Comparison of ENCODE assay signal across 29 mouse cellular contexts in the genomic region with DNA sequence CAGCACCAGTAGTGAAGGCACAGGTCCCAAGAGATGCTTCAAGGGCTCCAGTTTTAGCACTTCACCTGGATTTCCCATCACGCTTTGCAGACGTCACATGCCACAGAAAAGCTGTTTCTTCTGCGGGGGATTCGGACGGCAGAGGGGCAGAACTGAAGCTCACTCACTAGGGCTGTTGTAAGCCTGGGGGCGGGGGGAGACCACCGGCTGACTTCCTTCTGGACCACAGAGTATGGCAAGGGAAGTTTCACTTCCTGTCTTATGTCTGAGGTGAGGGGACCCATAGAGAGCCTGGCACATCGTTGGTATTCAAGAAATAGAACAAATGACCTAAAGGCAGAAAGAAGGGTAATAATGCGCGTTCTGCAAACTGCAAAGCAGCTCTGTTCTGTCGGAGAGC.
"Had no signal": no experiment of that assay in that cellular context is flagged by ENCODE, and none has a peak within 500 bp of the region (broad histone marks: within the 10 kb centered on the region; RNA-seq: fewer than 3 reads in every experiment).

No protein-coding gene starts in this region.

- H3K4me3 ChIP-seq: gastrocnemius, adult 2 months; heart, adult 2 months; heart, embryonic 13.5 days; heart, embryonic 15.5 days; hindbrain, embryonic 12.5 days; kidney, embryonic 15.5 days; layer of hippocampus, adult 2 months; left cerebral cortex, adult 2 months; limb, embryonic 10.5 days; limb, embryonic 12.5 days; liver, embryonic 13.5 days; liver, embryonic 15.5 days had no signal

- H3K4me2 ChIP-seq: heart, embryonic 11.5 days; heart, embryonic 13.5 days; heart, embryonic 15.5 days; hindbrain, embryonic 12.5 days; hindbrain, embryonic 14.5 days; kidney, embryonic 15.5 days; limb, embryonic 12.5 days; liver, embryonic 11.5 days; liver, embryonic 13.5 days; liver, embryonic 15.5 days had no signal

- H3K9ac ChIP-seq: heart, embryonic 13.5 days; heart, embryonic 15.5 days; hindbrain, embryonic 12.5 days; hindbrain, embryonic 14.5 days; kidney, embryonic 15.5 days; limb, embryonic 12.5 days; liver, embryonic 13.5 days; liver, embryonic 15.5 days had no signal

- H3K27me3 ChIP-seq: hindbrain, embryonic 12.5 days; kidney, embryonic 15.5 days; limb, embryonic 12.5 days; liver, embryonic 13.5 days; liver, embryonic 15.5 days had no signal

- H3K27ac ChIP-seq: gastrocnemius, adult 2 months; heart, adult 2 months; heart, embryonic 13.5 days; heart, embryonic 15.5 days; hindbrain, embryonic 12.5 days; hindbrain, embryonic 14.5 days; hindbrain, postnatal 0 days; kidney, embryonic 15.5 days; kidney, postnatal 0 days; layer of hippocampus, adult 2 months; left cerebral cortex, adult 2 months; limb, embryonic 10.5 days; limb, embryonic 12.5 days; liver, embryonic 13.5 days; liver, embryonic 15.5 days had no signal

- H3K4me1 ChIP-seq: heart, embryonic 13.5 days; heart, embryonic 15.5 days; kidney, embryonic 15.5 days; liver, embryonic 13.5 days; liver, embryonic 15.5 days had no signal

- DNase-seq: gastrocnemius, adult 2 months; gastrocnemius, postnatal 10 days; gastrocnemius, postnatal 25 days; heart, adult 11 months; heart, adult 2 months; heart, postnatal 14 days; heart, postnatal 36 days; kidney, adult 11 months; kidney, adult 2 months; kidney, adult 9 months; kidney, postnatal 25 days; kidney, postnatal 4 days; liver; liver, embryonic 13.5 days had no signal

- H3K36me3 ChIP-seq: heart, embryonic 13.5 days; heart, embryonic 15.5 days; hindbrain, embryonic 12.5 days; kidney, embryonic 15.5 days; limb, embryonic 10.5 days; limb, embryonic 12.5 days; liver, embryonic 13.5 days; liver, embryonic 15.5 days had no signal

- H3K9me3 ChIP-seq: heart, embryonic 13.5 days; heart, embryonic 15.5 days; hindbrain, embryonic 12.5 days; kidney, embryonic 15.5 days; limb, embryonic 10.5 days; limb, embryonic 12.5 days; liver, embryonic 13.5 days; liver, embryonic 15.5 days had no signal

- ATAC-seq: intestine, embryonic 16.5 days had no signal
